Mouse (Mus musculus): ENCODE measurements around the gene Enho. TPM values are rescaled to one million over a fixed set of nuclear protein-coding genes. Genes with fewer than 3 reads are reported as not detected.

Enho gene
- polyA plus RNA-seq, 1 experiment from 2014 or later, result 73.9 TPM

- DNase-seq (ENCODE audit: low spot score), result peak; percentile 96
Observed at GRCm38 (mm10) chr4:41612166-41612565, 28.0 kb downstream of the Enho start.

GRCm38 (mm10) chr4:41610594-41610980 is 29.5 kb downstream of the Enho start:
- ATAC-seq (no peak), DNase-seq (ENCODE audit: low spot score) (no peak)
- no peak overlapping the region for H3K27ac ChIP-seq (ENCODE audit: low read depth, low read length)
- no peak overlapping the region for H3K4me2 ChIP-seq (ENCODE audit: low read length)
- peaks cover 45% of the 10 kb centered on the region for H3K4me1 ChIP-seq (ENCODE audit: control insufficient read depth, insufficient read depth, low read length)
- H3K36me3 ChIP-seq (ENCODE audit: control insufficient read depth, insufficient read depth, low read length), result no peaks in the 10 kb centered on the region
- H3K27me3 ChIP-seq (replicated peaks; ENCODE audit: control insufficient read depth, insufficient read depth, low read length), result no peaks in the 10 kb centered on the region
- no peak overlapping the region for H3K9ac ChIP-seq (ENCODE audit: low read length)
- 34% methylated on average over 6 of the region's 6 CpGs for WGBS
- H3K4me3 ChIP-seq (ENCODE audit: low read depth, low read length), result no peak overlapping the region
- H3K9me3 ChIP-seq (replicated peaks; ENCODE audit: control insufficient read depth, low read length), result no peaks in the 10 kb centered on the region

More at GRCm38 (mm10) chr4:41612166-41612565, 28.0 kb downstream of the Enho start:
- Histone ChIP-seq H3K4me1 (ENCODE audit: control insufficient read depth, insufficient read depth, low read length) (peaks cover 55% of the 10 kb centered on the region), H3K9ac (ENCODE audit: low read length) (no peak overlapping the region), H3K4me3 (ENCODE audit: low read depth, low read length) (no peak overlapping the region), H3K27me3 (replicated peaks; ENCODE audit: control insufficient read depth, insufficient read depth, low read length) (no peaks in the 10 kb centered on the region), H3K4me2 (ENCODE audit: low read length) (no peak overlapping the region), H3K27ac (ENCODE audit: low read depth, low read length) (peak overlapping the region; percentile 74), H3K36me3 (ENCODE audit: control insufficient read depth, insufficient read depth, low read length) (no peaks in the 10 kb centered on the region), H3K9me3 (replicated peaks; ENCODE audit: control insufficient read depth, low read length) (no peaks in the 10 kb centered on the region)
- WGBS, result 7% methylated on average over 8 of the region's 8 CpGs
- ATAC-seq, result peak; percentile 81

- WGBS, result 54% methylated on average over 10 of the region's 10 CpGs
- no peak overlapping the region; the same call in 1 of the 2 replicates for H3K27ac ChIP-seq (ENCODE audit: low read depth, low read length)
- peaks cover 41% of the 10 kb centered on the region for H3K4me1 ChIP-seq (ENCODE audit: control insufficient read depth, insufficient read depth, low read length)
Observed at GRCm38 (mm10) chr4:41609681-41610593, 30.2 kb downstream of the Enho start.

GRCm38 (mm10) chr4:41606784-41607183 is 33.3 kb downstream of the Enho start:
- no peaks in the 10 kb centered on the region for H3K27me3 ChIP-seq (replicated peaks; ENCODE audit: control insufficient read depth, insufficient read depth, low read length)
- ATAC-seq (no peak), DNase-seq (ENCODE audit: low spot score) (no peak)
- H3K4me3 ChIP-seq (ENCODE audit: low read depth, low read length), result no peak overlapping the region
- no peak overlapping the region for H3K27ac ChIP-seq (ENCODE audit: low read depth, low read length)
- H3K9me3 ChIP-seq (replicated peaks; ENCODE audit: control insufficient read depth, low read length), result no peaks in the 10 kb centered on the region
- peaks cover 31% of the 10 kb centered on the region for H3K4me1 ChIP-seq (ENCODE audit: control insufficient read depth, insufficient read depth, low read length)
- H3K36me3 ChIP-seq (ENCODE audit: control insufficient read depth, insufficient read depth, low read length), result no peaks in the 10 kb centered on the region
- 53% methylated on average over 4 of the region's 4 CpGs for WGBS
- no peak overlapping the region for H3K9ac ChIP-seq (ENCODE audit: low read length)
- H3K4me2 ChIP-seq (ENCODE audit: low read length), result no peak overlapping the region

More at GRCm38 (mm10) chr4:41609681-41610593, 30.2 kb downstream of the Enho start:
- no peaks in the 10 kb centered on the region for H3K27me3 ChIP-seq (replicated peaks; ENCODE audit: control insufficient read depth, insufficient read depth, low read length)
- no peaks in the 10 kb centered on the region for H3K9me3 ChIP-seq (replicated peaks; ENCODE audit: control insufficient read depth, low read length)
- H3K36me3 ChIP-seq (ENCODE audit: control insufficient read depth, insufficient read depth, low read length), result no peaks in the 10 kb centered on the region
- DNase-seq (ENCODE audit: low spot score) (peak; percentile 73), ATAC-seq (no peak)
- no peak overlapping the region for H3K9ac ChIP-seq (ENCODE audit: low read length)
- no peak overlapping the region for H3K4me3 ChIP-seq (ENCODE audit: low read depth, low read length)
- H3K4me2 ChIP-seq (ENCODE audit: low read length), result no peak overlapping the region

GRCm38 (mm10) chr4:41604476-41605396 is 35.4 kb downstream of the Enho start:
- Histone ChIP-seq H3K36me3 (ENCODE audit: control insufficient read depth, insufficient read depth, low read length) (no peaks in the 10 kb centered on the region), H3K4me3 (ENCODE audit: low read depth, low read length) (no peak overlapping the region), H3K9me3 (replicated peaks; ENCODE audit: control insufficient read depth, low read length) (no peaks in the 10 kb centered on the region), H3K27ac (ENCODE audit: low read depth, low read length) (no peak overlapping the region), H3K9ac (ENCODE audit: low read length) (no peak overlapping the region), H3K27me3 (replicated peaks; ENCODE audit: control insufficient read depth, insufficient read depth, low read length) (no peaks in the 10 kb centered on the region), H3K4me1 (ENCODE audit: control insufficient read depth, insufficient read depth, low read length) (peaks cover 14% of the 10 kb centered on the region), H3K4me2 (ENCODE audit: low read length) (no peak overlapping the region)
- DNase-seq (ENCODE audit: low spot score) (peak; percentile 64), ATAC-seq (peak; percentile 51)
- 27% methylated on average over 8 of the region's 8 CpGs for WGBS

- no peak overlapping the region for H3K4me3 ChIP-seq (ENCODE audit: low read depth, low read length)
- H3K27me3 ChIP-seq (replicated peaks; ENCODE audit: control insufficient read depth, insufficient read depth, low read length), result no peaks in the 10 kb centered on the region
- DNase-seq (ENCODE audit: low spot score) (no peak), ATAC-seq (no peak)
- peaks cover 7% of the 10 kb centered on the region; the same call in 1 of the 2 replicates for H3K4me1 ChIP-seq (ENCODE audit: control insufficient read depth, insufficient read depth, low read length)
- no peak overlapping the region for H3K4me2 ChIP-seq (ENCODE audit: low read length)
- H3K36me3 ChIP-seq (ENCODE audit: control insufficient read depth, insufficient read depth, low read length), result no peaks in the 10 kb centered on the region
- H3K9me3 ChIP-seq (replicated peaks; ENCODE audit: control insufficient read depth, low read length), result no peaks in the 10 kb centered on the region
- WGBS, result 31% methylated on average over 4 of the region's 4 CpGs
- no peak overlapping the region for H3K27ac ChIP-seq (ENCODE audit: low read depth, low read length)
- no peak overlapping the region for H3K9ac ChIP-seq (ENCODE audit: low read length)
Observed at GRCm38 (mm10) chr4:41602818-41603217, 37.3 kb downstream of the Enho start.

Other genes starting within 250 kb of the Enho start
- gene Kif24, start 175.4 kb downstream of the Enho start, polyA plus RNA-seq (2014; fragmentation: Nextera tagmentation; extraction: Ambion mirVana), result 3.0 and 4.1 TPM in 2 replicates
- 80.2 and 82.0 TPM in 2 replicates for gene Nudt2, start 175.2 kb downstream of the Enho start, polyA plus RNA-seq (2014; fragmentation: Nextera tagmentation; extraction: Ambion mirVana)
- 2.4 and 2.6 TPM in 2 replicates for gene AI464131, start 137.2 kb downstream of the Enho start, polyA plus RNA-seq (2014; fragmentation: Nextera tagmentation; extraction: Ambion mirVana)
- 10.5 and 11.1 TPM in 2 replicates for gene 1110017D15Rik, start 123.0 kb downstream of the Enho start, polyA plus RNA-seq (2014; fragmentation: Nextera tagmentation; extraction: Ambion mirVana)
- 10.4 and 11.3 TPM in 2 replicates for gene Fam219a, start 70.8 kb downstream of the Enho start, polyA plus RNA-seq (2014; fragmentation: Nextera tagmentation; extraction: Ambion mirVana)
- gene Dnaic1, start 70.5 kb downstream of the Enho start, polyA plus RNA-seq (2014; fragmentation: Nextera tagmentation; extraction: Ambion mirVana), result 1.4 and 1.6 TPM in 2 replicates
- 12.6 and 12.7 TPM in 2 replicates for gene Cntfr, start 56.8 kb upstream of the Enho start, polyA plus RNA-seq (2014; fragmentation: Nextera tagmentation; extraction: Ambion mirVana)
- gene Il11ra1, start 59.7 kb upstream of the Enho start, polyA plus RNA-seq (2014; fragmentation: Nextera tagmentation; extraction: Ambion mirVana), result 23.9 and 24.3 TPM in 2 replicates
- 72.2 and 83.3 TPM in 2 replicates for gene Rpp25l, start 73.2 kb upstream of the Enho start, polyA plus RNA-seq (2014; fragmentation: Nextera tagmentation; extraction: Ambion mirVana)
- gene Dctn3, start 82.8 kb upstream of the Enho start, polyA plus RNA-seq (2014; fragmentation: Nextera tagmentation; extraction: Ambion mirVana), result 301 and 330 TPM in 2 replicates
- gene Arid3c, start 90.8 kb upstream of the Enho start, polyA plus RNA-seq (2014; fragmentation: Nextera tagmentation; extraction: Ambion mirVana), result 0.12 and 0.15 TPM in 2 replicates
- gene Galt, start 114.9 kb upstream of the Enho start, polyA plus RNA-seq (2014; fragmentation: Nextera tagmentation; extraction: Ambion mirVana), result 23.4 and 25.2 TPM in 2 replicates
- gene Sigmar1, start 115.8 kb upstream of the Enho start, polyA plus RNA-seq (2014; fragmentation: Nextera tagmentation; extraction: Ambion mirVana), result 49.8 and 54.2 TPM in 2 replicates
- 195 and 200 TPM in 2 replicates for gene Ccl27a, start 133.9 kb upstream of the Enho start, polyA plus RNA-seq (2014; fragmentation: Nextera tagmentation; extraction: Ambion mirVana)

Measured in forebrain, embryonic 14.5 days (tissue).